Mouse (Mus musculus) spleen, adult 2 months (tissue): ENCODE measurements around the gene Kidins220.

Experiments used
- CTCF ChIP-seq: fragments of 200-500 bp; IDR thresholded peaks from 2 replicates; pipeline ENCODE4 v1.5.1; 2011; ENCODE audit warnings: mild to moderate bottlenecking, inconsistent platforms; ENCODE audit not compliant: insufficient read depth, insufficient read length, insufficient replicate concordance; ENCODE audit errors: extremely low read depth
- POLR2A ChIP-seq: fragments of 200-500 bp; IDR thresholded peaks from 2 replicates; pipeline ENCODE4 v1.6.1; 2011; ENCODE audit warnings: low read depth, low read length, inconsistent platforms

DNA sequence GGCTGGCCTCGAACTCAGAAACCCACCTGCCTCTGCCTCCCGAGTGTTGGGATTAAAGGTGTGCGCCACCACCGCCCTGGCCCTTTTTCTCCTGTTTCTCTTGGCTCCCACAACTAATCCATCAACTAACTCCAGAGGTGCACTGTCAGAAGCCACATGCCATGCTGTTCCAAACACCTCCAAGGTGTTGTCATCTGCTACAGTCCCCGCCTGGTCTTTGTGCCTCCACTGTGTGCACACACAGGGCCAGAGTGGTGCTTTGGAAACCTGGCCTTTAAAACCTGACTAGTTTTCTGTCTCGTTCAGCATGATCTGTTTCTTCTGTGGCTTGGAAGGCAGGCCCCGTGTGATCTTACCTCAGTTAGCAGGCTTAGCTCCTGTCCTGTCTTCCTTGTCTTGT, 30.1 kb upstream of the Kidins220 start:
- no peak for TF ChIP-seq CTCF
- no peak for TF ChIP-seq POLR2A
